Mouse (Mus musculus): ENCODE measurements at regions not wholly inside any gene's neighbourhood (a gene's known extent, or its start where the extent isn't known, plus 50 kb on each side); places are given as distances from the start of the nearest gene placed in this dataset.

DNA sequence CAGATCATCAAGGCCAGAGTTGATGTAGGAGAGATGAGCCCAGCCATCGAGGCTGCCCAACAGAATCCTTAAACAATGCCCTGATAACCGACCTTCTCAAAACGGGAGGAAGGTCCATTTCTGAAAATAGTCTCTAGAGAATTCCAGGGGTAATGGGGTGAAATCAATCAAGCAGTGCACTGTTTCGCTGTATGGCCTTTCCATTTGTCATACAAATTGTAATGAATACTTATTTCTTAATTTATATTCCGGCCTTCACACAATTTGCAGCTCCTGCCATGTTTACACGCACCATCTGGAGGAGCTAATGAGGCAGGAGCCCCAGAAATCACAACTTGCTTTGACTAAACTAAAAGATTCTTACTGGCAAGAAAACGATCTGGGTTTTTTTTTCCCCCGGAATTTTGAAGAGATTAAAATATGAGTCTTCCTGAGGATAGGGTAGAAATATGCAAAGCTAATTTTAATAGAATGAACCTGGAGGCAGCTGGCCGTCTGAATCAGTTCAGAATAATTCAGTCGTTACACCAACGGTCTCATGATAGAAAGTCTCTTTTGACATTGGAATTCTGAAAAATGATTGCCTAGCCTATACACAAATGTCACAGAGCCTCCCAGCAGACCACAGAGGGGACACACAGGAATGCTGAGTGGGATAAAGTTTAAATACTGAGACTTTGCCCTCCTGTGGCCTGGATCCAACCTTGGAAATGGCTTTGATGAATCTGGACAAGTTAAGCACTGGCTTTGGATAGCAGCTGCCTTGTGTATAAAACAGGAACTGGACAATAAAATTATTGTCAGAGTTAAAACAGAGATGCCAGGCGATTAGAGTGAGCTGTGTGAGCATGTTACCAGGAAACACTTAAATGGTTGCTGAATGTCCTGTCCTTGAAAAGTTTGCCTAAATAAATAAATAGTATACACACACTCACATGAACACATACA, 115.0 kb upstream of the Frem1 start:
- no peak overlapping the region for H3K4me3 ChIP-seq
- H3K27ac ChIP-seq (replicated peaks) = no peak overlapping the region
- H3K36me3 ChIP-seq = no peaks in the 10 kb centered on the region
- 70% methylated on average over 12 of the region's 12 CpGs for WGBS
- H3K4me1 ChIP-seq = no peaks in the 10 kb centered on the region
- no peak for ATAC-seq (ENCODE audit: extremely low read depth, insufficient number of reproducible peaks, low FRiP score, low TSS enrichment)
- H3K27me3 ChIP-seq (replicated peaks) = no peaks in the 10 kb centered on the region
- no peak overlapping the region for H3K9ac ChIP-seq
- H3K9me3 ChIP-seq = no peaks in the 10 kb centered on the region
- H3K4me2 ChIP-seq = no peak overlapping the region

GRCm38 (mm10) chr4:83146740-83147139, 94.6 kb upstream of the Frem1 start:
- peaks cover 17% of the 10 kb centered on the region for H3K4me1 ChIP-seq
- H3K9ac ChIP-seq = no peak overlapping the region
- no peak overlapping the region for H3K4me2 ChIP-seq
- H3K36me3 ChIP-seq = no peaks in the 10 kb centered on the region
- 0 out of 2 replicates have a peak, but pooled peaks cover 3% of the 10 kb centered on the region for H3K9me3 ChIP-seq
- no peak overlapping the region for H3K4me3 ChIP-seq
- no peaks in the 10 kb centered on the region for H3K27me3 ChIP-seq (replicated peaks)
- ATAC-seq (ENCODE audit: extremely low read depth, insufficient number of reproducible peaks, low FRiP score, low TSS enrichment) = no peak
- 83% methylated on average over 3 of the region's 3 CpGs for WGBS
- no peak overlapping the region for H3K27ac ChIP-seq (replicated peaks)

- H3K4me3 ChIP-seq = no peak overlapping the region
- H3K4me1 ChIP-seq = peaks cover 19% of the 10 kb centered on the region
- H3K4me2 ChIP-seq = no peak overlapping the region; the same call in 1 of the 2 replicates
- H3K27ac ChIP-seq (replicated peaks) = peak overlapping the region; percentile 24; the same call in 1 of the 2 replicates
- H3K27me3 ChIP-seq (replicated peaks) = no peaks in the 10 kb centered on the region
- H3K36me3 ChIP-seq = no peaks in the 10 kb centered on the region
- H3K9me3 ChIP-seq = no peaks in the 10 kb centered on the region
- WGBS = 10% methylated on average over 8 of the region's 8 CpGs
- ATAC-seq (ENCODE audit: extremely low read depth, insufficient number of reproducible peaks, low FRiP score, low TSS enrichment) = no peak
- H3K9ac ChIP-seq = no peak overlapping the region
Observed at GRCm38 (mm10) chr4:83145738-83146217, 93.6 kb upstream of the Frem1 start.

- no peaks in the 10 kb centered on the region for H3K36me3 ChIP-seq
- H3K4me2 ChIP-seq = no peak overlapping the region
- H3K4me3 ChIP-seq = no peak overlapping the region
- H3K4me1 ChIP-seq = peaks cover 19% of the 10 kb centered on the region
- no peaks in the 10 kb centered on the region for H3K9me3 ChIP-seq
- no peak for ATAC-seq (ENCODE audit: extremely low read depth, insufficient number of reproducible peaks, low FRiP score, low TSS enrichment)
- 0 out of 2 replicates have a peak overlapping the region, but pooled peaks have one; percentile 6 for H3K27ac ChIP-seq (replicated peaks)
- no peak overlapping the region for H3K9ac ChIP-seq
- H3K27me3 ChIP-seq (replicated peaks) = no peaks in the 10 kb centered on the region
- 52% methylated on average over 11 of the region's 11 CpGs for WGBS
Observed at GRCm38 (mm10) chr4:83144781-83145517, 92.8 kb upstream of the Frem1 start.

DNA sequence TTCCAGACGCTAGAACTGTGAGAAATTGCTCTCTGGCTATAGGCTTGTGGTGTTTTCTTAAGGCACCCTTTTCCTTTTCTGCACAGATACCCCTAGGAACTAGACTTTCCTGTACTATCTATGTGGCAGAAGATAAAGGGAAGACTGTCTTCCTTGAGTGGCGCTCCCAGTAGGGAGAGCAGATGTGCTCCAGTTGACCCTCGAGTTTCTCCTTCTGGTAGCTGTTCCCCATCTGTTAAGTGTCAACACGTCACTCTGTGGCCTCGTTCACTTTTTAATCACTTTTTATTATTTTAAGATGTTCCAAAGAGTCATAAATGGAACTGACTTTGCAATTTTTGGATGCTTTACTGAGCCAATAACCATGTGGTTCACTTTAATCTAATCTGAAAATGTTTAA, 89.6 kb upstream of the Frem1 start:
- no peaks in the 10 kb centered on the region for H3K36me3 ChIP-seq
- no peak overlapping the region for H3K4me3 ChIP-seq
- H3K4me2 ChIP-seq = no peak overlapping the region
- no peak for ATAC-seq (ENCODE audit: extremely low read depth, insufficient number of reproducible peaks, low FRiP score, low TSS enrichment)
- peaks cover 19% of the 10 kb centered on the region for H3K4me1 ChIP-seq
- H3K27me3 ChIP-seq (replicated peaks) = no peaks in the 10 kb centered on the region
- WGBS = 37% methylated on average over 5 of the region's 5 CpGs
- no peak overlapping the region for H3K27ac ChIP-seq (replicated peaks)
- H3K9ac ChIP-seq = no peak overlapping the region
- H3K9me3 ChIP-seq = no peaks in the 10 kb centered on the region

DNA sequence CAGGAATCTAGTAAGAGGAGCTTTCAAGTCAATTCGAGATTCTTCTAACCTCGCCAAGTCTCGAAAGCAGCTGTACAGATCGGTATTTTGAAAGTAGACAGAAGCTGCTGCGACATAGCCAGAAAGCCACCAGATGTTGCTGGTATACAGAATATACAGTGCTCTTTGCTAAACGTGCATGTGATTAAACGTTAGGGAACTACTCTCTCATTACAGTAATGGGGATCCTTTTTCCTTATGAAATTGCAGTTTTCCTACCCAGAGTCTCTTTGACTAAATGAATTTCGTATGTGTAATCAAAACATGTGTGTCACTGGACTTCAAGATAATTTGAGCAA, 70.5 kb upstream of the Frem1 start:
- Histone ChIP-seq H3K9ac (no peak overlapping the region), H3K4me1 (no peaks in the 10 kb centered on the region), H3K27me3 (replicated peaks) (no peaks in the 10 kb centered on the region), H3K36me3 (no peaks in the 10 kb centered on the region), H3K9me3 (no peaks in the 10 kb centered on the region), H3K4me3 (no peak overlapping the region), H3K4me2 (no peak overlapping the region), H3K27ac (replicated peaks) (no peak overlapping the region)
- no peak for ATAC-seq (ENCODE audit: extremely low read depth, insufficient number of reproducible peaks, low FRiP score, low TSS enrichment)
- whole genome bisulfite sequencing = 77% methylated on average over 8 of the region's 8 CpGs

DNA sequence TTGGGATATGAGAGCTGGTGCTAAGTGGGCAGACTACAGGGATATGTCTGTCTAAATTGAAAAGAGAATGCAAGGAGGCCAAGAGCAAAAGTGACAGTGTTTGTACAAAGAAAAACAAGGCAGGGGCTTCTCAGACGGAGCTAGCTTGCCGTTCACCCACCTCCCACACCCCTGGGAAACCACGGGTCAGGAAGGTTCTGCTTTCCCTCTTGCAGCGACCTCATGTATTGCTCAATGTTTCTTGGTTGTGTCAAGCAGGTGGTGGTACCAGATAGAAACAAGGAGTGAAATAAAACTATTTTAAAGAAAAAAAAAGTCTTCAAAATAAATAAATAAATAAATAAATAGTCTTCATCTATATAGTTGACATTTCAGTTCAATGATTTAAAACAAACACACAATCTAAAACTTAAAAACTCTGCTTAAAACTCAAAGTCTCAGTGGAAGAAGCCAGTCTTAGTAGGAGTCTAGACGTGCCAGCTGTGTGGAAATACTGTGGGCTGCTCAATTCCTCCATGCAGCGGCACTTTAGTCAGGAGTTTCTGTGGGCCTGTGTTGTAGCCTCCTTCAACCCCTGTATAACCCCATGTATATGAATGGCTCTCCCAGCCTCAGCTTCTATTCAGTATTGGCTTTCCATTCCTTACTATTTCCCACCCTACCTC, 70.0 kb upstream of the Frem1 start:
- H3K4me3 ChIP-seq = no peak overlapping the region
- no peak overlapping the region for H3K9ac ChIP-seq
- H3K4me1 ChIP-seq = no peaks in the 10 kb centered on the region
- no peak overlapping the region for H3K4me2 ChIP-seq
- ATAC-seq (ENCODE audit: extremely low read depth, insufficient number of reproducible peaks, low FRiP score, low TSS enrichment) = no peak
- H3K9me3 ChIP-seq = no peaks in the 10 kb centered on the region
- no peaks in the 10 kb centered on the region for H3K36me3 ChIP-seq
- WGBS = 57% methylated on average over 6 of the region's 6 CpGs
- H3K27me3 ChIP-seq (replicated peaks) = no peaks in the 10 kb centered on the region
- H3K27ac ChIP-seq (replicated peaks) = no peak overlapping the region

GRCm38 (mm10) chr4:83108659-83108967, 56.5 kb upstream of the Frem1 start:
- no peak overlapping the region for H3K27ac ChIP-seq (replicated peaks)
- no peak for ATAC-seq (ENCODE audit: extremely low read depth, insufficient number of reproducible peaks, low FRiP score, low TSS enrichment)

GRCm38 (mm10) chr4:83107958-83108658, 56.0 kb upstream of the Frem1 start:
- ATAC-seq (ENCODE audit: extremely low read depth, insufficient number of reproducible peaks, low FRiP score, low TSS enrichment) = no peak

More at GRCm38 (mm10) chr4:83108659-83108967, 56.5 kb upstream of the Frem1 start:
- WGBS = 48% methylated on average over 3 of the region's 3 CpGs
- no peak overlapping the region for H3K4me2 ChIP-seq
- no peaks in the 10 kb centered on the region for H3K36me3 ChIP-seq
- H3K9ac ChIP-seq = no peak overlapping the region
- no peak overlapping the region for H3K4me3 ChIP-seq
- no peaks in the 10 kb centered on the region for H3K27me3 ChIP-seq (replicated peaks)
- no peaks in the 10 kb centered on the region for H3K9me3 ChIP-seq
- H3K4me1 ChIP-seq = peaks cover 22% of the 10 kb centered on the region

DNA sequence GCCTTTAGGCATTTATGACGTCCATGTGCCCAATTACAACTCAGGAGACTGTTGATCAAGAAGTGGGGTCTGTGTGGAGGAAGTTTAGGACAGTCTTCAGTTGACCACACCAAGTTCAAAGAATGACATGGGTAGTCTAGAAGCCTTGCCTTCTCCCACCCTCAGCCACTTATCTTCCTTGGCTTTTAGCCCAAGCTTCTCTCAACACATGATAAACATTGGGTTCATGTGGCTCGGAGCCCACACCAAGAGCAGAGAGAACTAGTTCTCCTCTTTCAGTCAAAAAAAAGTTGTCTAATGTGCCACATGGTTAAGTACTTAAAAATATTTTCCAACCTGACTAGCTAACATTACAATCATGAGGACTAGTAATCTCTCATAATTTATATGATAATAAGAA, 55.0 kb upstream of the Frem1 start:
- no peak overlapping the region for H3K4me3 ChIP-seq
- no peaks in the 10 kb centered on the region for H3K36me3 ChIP-seq
- H3K9ac ChIP-seq = no peak overlapping the region
- 33% methylated on average over 2 of the region's 2 CpGs for WGBS
- H3K27ac ChIP-seq (replicated peaks) = no peak overlapping the region
- no peak overlapping the region for H3K4me2 ChIP-seq
- no peak for ATAC-seq (ENCODE audit: extremely low read depth, insufficient number of reproducible peaks, low FRiP score, low TSS enrichment)
- H3K4me1 ChIP-seq = peaks cover 34% of the 10 kb centered on the region
- H3K9me3 ChIP-seq = no peaks in the 10 kb centered on the region
- H3K27me3 ChIP-seq (replicated peaks) = no peaks in the 10 kb centered on the region

More at GRCm38 (mm10) chr4:83107958-83108658, 56.0 kb upstream of the Frem1 start:
- Histone ChIP-seq H3K36me3 (no peaks in the 10 kb centered on the region), H3K4me1 (peaks cover 27% of the 10 kb centered on the region), H3K4me2 (no peak overlapping the region), H3K9me3 (no peaks in the 10 kb centered on the region), H3K27me3 (replicated peaks) (no peaks in the 10 kb centered on the region), H3K4me3 (no peak overlapping the region), H3K27ac (replicated peaks) (no peak overlapping the region), H3K9ac (no peak overlapping the region)
- WGBS = 78% methylated on average over 11 of the region's 11 CpGs

Measured in heart, embryonic 13.5 days (tissue).